Mouse (Mus musculus) ES-E14 (cell line): ENCODE measurements around the gene Sept9. TPM values are rescaled to one million over a fixed set of nuclear protein-coding genes. Genes with fewer than 3 reads are reported as not detected.

Experiments used
- DNase-seq: peaks from one replicate; pipeline ENCODE4 v3.0.0-alpha.2; 2013; ENCODE audit warnings: low read depth, low spot score
- H3K27ac ChIP-seq: 2 replicates; pipeline ENCODE4 v1.5.1; 2012; ENCODE audit warnings: low read depth, mild to moderate bottlenecking, low read length, moderate library complexity, mixed read lengths; ENCODE audit not compliant: poor library complexity, insufficient read depth, severe bottlenecking
- H3K36me3 ChIP-seq: 2 replicates; pipeline ENCODE4 v1.6.1; 2012; ENCODE audit warnings: mild to moderate bottlenecking, low read length, moderate library complexity, mixed read lengths; ENCODE audit not compliant: control insufficient read depth, poor library complexity, insufficient read depth, severe bottlenecking
- H3K4me1 ChIP-seq, 2 experiments: fragments of 150-350 bp in 1 of 2; sonication (generic) in 1 of 2; 2 replicates each; pipeline ENCODE4 v1.6.1; 2012; ENCODE audit warnings: low read length in 2 of 2, mild to moderate bottlenecking in 1 of 2, mixed read lengths in 1 of 2; ENCODE audit not compliant: control insufficient read depth in 2 of 2, insufficient read depth in 2 of 2, poor library complexity in 1 of 2
- H3K4me3 ChIP-seq, 2 experiments: fragments of 150-350 bp in 1 of 2; sonication (generic) in 1 of 2; 2 replicates each; pipeline ENCODE4 v1.5.1; 2012; ENCODE audit warnings: low read length in 2 of 2, low read depth in 1 of 2, mild to moderate bottlenecking in 1 of 2, mixed read lengths in 1 of 2; ENCODE audit not compliant: insufficient read depth in 1 of 2, poor library complexity in 1 of 2, severe bottlenecking in 1 of 2
- H3K9ac ChIP-seq: 2 replicates; pipeline ENCODE4 v1.6.1; 2012; ENCODE audit warnings: low read depth, mild to moderate bottlenecking, low read length, mixed read lengths; ENCODE audit not compliant: poor library complexity, insufficient read depth, severe bottlenecking
- H3K9me3 ChIP-seq: fragments of 150-350 bp; sonication (generic); 2 replicates; pipeline ENCODE4 v1.6.1; 2012; ENCODE audit warnings: low read depth, mild to moderate bottlenecking, low read length; ENCODE audit not compliant: control insufficient read depth, insufficient read depth
- CHD2 ChIP-seq: IDR thresholded peaks from 2 replicates; pipeline ENCODE4 v1.6.1; 2014; ENCODE audit warnings: mild to moderate bottlenecking, low read depth, low read length, inconsistent platforms
- HCFC1 ChIP-seq: IDR thresholded peaks from 2 replicates; pipeline ENCODE4 v1.6.1; 2012; ENCODE audit warnings: low read length, inconsistent platforms, borderline replicate concordance; ENCODE audit not compliant: insufficient read depth
- MAFK ChIP-seq: IDR thresholded peaks from 2 replicates; pipeline ENCODE4 v1.6.1; 2014; ENCODE audit warnings: mild to moderate bottlenecking, low read depth, low read length, inconsistent platforms; ENCODE audit not compliant: insufficient read depth
- ZC3H11A ChIP-seq: IDR thresholded peaks from 2 replicates; pipeline ENCODE4 v1.6.1; 2012; ENCODE audit warnings: low read depth, mild to moderate bottlenecking, inconsistent platforms, low read length, borderline replicate concordance
- ZNF384 ChIP-seq: IDR thresholded peaks from 2 replicates; pipeline ENCODE4 v1.6.1; 2012; ENCODE audit warnings: low read depth, low read length, inconsistent platforms
- in situ Hi-C, 2 experiments: fragments of 600-800 bp; cut with MboI; formaldehyde crosslinking; loops; one replicate each; pipeline ENCODE4 v1.15.1; 2025; ENCODE audit warnings: low sequenced_read_pairs in 2 of 2, inconsistent platforms in 1 of 2; ENCODE audit not compliant: unreplicated experiment in 2 of 2
- total RNA-seq: library from RNA; depleted of rRNA; stranded (reverse); fragments of 300-350 nt; gene quantifications from 2 replicates; pipeline ENCODE4 v1.2.3, GENCODE M21; 2012

Gene Sept9
- total RNA-seq, 1 experiment: 65.7 TPM

DNA sequence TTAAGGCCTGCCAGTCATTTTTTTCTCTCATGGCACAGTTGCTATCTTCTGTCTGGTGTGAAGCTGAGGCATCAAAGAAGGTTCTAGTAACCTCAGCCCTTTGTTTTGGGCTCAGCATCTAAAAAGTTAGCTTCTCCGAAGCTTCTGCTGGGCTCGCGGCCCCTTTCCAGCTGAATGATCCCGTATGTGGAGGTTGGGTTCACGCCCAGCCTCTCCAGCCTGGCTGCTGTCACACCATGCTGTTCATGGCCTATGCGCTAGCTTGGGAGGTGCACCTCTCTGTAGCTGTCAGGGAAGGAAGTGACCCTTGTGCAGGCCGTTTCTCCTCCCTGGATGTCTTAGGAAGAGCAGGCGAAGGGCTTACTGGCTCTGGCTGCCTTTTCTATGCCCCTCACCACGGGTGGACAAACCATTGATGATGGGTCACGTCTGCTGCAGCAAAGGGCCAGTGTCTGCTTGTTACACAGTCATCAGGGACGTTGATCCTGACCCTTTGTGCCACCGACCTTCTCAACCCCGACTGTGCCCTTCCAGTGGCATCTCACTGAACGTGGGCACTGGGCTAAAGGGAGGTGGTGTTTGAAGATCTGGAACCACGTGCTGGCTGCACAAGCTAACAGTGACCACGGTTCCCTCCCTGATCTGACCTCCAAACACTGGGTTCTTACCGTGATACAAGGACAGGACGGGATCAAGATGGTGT, 50.0 kb downstream of the Sept9 start:
- Histone ChIP-seq H3K4me1 (peaks cover 2 to 21% of the 10 kb centered on the region in 2 experiments; a peak in 1 of 4 replicates), H3K9ac (no peak overlapping the region), H3K36me3 (no peaks in the 10 kb centered on the region), H3K4me3 (no peak overlapping the region), H3K27ac (no peak overlapping the region), H3K9me3 (no peaks in the 10 kb centered on the region)
- DNase-seq: no peak
- in situ Hi-C loops: no loop called here
- TF ChIP-seq MAFK (no peak), HCFC1 (no peak), ZC3H11A (no peak), ZNF384 (no peak), CHD2 (no peak)

- TF ChIP-seq HCFC1 (no peak), ZC3H11A (no peak), MAFK (no peak), CHD2 (no peak), ZNF384 (no peak)
- Histone ChIP-seq H3K4me3 (no peak overlapping the region), H3K9me3 (no peaks in the 10 kb centered on the region), H3K36me3 (no peaks in the 10 kb centered on the region), H3K9ac (no peak overlapping the region), H3K4me1 (peaks cover 2 to 21% of the 10 kb centered on the region in 2 experiments; a peak in 1 of 4 replicates), H3K27ac (no peak overlapping the region)
- in situ Hi-C loops: no loop called here
- no peak for DNase-seq
These were observed 50.8 kb downstream of the Sept9 start for GRCm38 (mm10) chr11:117249985-117250928.

GRCm38 (mm10) chr11:117251755-117252154, 52.3 kb downstream of the Sept9 start:
- Histone ChIP-seq H3K4me3 (no peak overlapping the region), H3K36me3 (no peaks in the 10 kb centered on the region), H3K27ac (no peak overlapping the region), H3K4me1 (peaks cover 2 to 23% of the 10 kb centered on the region in 2 experiments; a peak in 1 of 4 replicates), H3K9ac (no peak overlapping the region), H3K9me3 (no peaks in the 10 kb centered on the region)
- TF ChIP-seq MAFK (no peak), ZNF384 (no peak), HCFC1 (no peak), CHD2 (no peak), ZC3H11A (no peak)
- no peak for DNase-seq
- in situ Hi-C loops: no loop called here

DNA sequence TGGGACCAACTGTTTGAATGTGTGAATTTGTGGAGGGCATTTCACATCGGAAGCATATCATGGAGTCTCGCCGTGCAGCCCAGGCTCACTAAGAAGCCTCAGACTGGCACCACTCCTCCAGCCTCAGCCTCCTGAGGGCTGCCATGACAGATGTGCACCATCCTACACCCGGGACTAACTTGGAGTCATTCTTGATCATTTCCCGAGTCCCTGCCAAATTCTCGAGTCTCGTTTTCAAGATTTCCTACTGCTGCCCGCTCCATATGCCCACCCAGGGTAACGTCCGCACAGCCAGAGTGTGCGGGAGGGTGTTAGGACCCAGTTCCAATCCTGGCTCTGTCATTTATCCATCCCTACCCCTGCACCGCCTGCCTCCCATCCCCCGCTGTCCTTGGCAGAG, 53.4 kb downstream of the Sept9 start:
- Histone ChIP-seq H3K27ac (no peak overlapping the region), H3K4me3 (no peak overlapping the region), H3K9me3 (no peaks in the 10 kb centered on the region), H3K36me3 (no peaks in the 10 kb centered on the region), H3K9ac (no peak overlapping the region), H3K4me1 (peaks cover 2 to 23% of the 10 kb centered on the region in 2 experiments; a peak in 1 of 4 replicates)
- TF ChIP-seq ZC3H11A (no peak), ZNF384 (no peak), CHD2 (no peak), MAFK (no peak), HCFC1 (no peak)
- DNase-seq: no peak
- in situ Hi-C loops: no loop called here
